8 mouse cellular contexts compared by ENCODE assay signal in the genomic region with DNA sequence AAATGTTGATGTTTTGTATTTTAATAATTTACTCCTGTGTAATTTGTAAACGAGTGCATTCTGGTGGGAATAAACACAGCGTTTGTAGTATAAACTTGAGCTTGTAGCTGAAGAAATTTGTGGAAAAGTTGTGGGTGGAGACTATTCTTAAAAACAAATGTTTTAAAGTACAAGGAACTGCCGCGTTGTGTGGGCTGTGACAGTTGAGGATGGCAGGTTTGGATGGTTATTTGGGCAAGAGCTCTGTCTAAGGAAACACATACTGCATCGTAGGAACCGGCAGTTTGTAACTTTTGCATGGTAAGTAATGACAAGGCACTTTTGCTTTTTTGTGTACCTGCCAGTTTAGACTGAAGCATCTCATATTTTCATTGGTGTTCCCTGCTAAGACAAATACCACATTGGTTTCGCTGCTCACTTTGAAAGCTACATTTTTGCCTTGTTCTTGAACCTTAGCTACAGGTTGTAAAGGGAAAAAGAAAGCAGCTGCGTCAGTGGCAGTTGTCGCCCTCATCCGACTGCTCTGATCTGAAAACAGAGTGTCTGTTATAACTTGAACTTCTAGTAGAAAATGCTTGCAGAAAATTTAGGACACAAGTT. TPM values are rescaled to one million over a fixed set of nuclear protein-coding genes. Genes with fewer than 3 reads are reported as not detected.
DNase-seq lines count a peak whose midpoint lies in the region; ATAC-seq and TF ChIP-seq lines count a peak whose summit lies in the region.

No protein-coding gene starts in this region.

- H3K36me3 ChIP-seq in embryonic facial prominence, embryonic 12.5 days = no peaks in the 10 kb centered on the region
- peaks cover 3% of the 10 kb centered on the region; the same call in 1 of the 2 replicates for H3K36me3 ChIP-seq in embryonic facial prominence, embryonic 10.5 days (replicated peaks)
- no peaks in the 10 kb centered on the region for H3K36me3 ChIP-seq in lung, postnatal 0 days (ENCODE audit: insufficient read depth, low read length)
- H3K36me3 ChIP-seq in intestine, embryonic 15.5 days = no peaks in the 10 kb centered on the region

- no peaks in the 10 kb centered on the region for H3K9me3 ChIP-seq in embryonic facial prominence, embryonic 12.5 days
- no peaks in the 10 kb centered on the region for H3K9me3 ChIP-seq in embryonic facial prominence, embryonic 10.5 days
- H3K9me3 ChIP-seq in lung, postnatal 0 days (ENCODE audit: low read length) = no peaks in the 10 kb centered on the region
- H3K9me3 ChIP-seq in intestine, embryonic 15.5 days = no peaks in the 10 kb centered on the region

- no peak overlapping the region for H3K9ac ChIP-seq in embryonic facial prominence, embryonic 12.5 days
- H3K9ac ChIP-seq in lung, postnatal 0 days (replicated peaks; ENCODE audit: low read depth) = no peak overlapping the region
- 0 out of 2 replicates have a peak overlapping the region, but pooled peaks have one; percentile 10 for H3K9ac ChIP-seq in intestine, embryonic 15.5 days

- H3K4me2 ChIP-seq in embryonic facial prominence, embryonic 12.5 days (replicated peaks) = peak overlapping the region; percentile 81
- H3K4me2 ChIP-seq in lung, postnatal 0 days (replicated peaks; ENCODE audit: low read depth, low read length) = peak overlapping the region; percentile 81; the same call in 1 of the 2 replicates
- H3K4me2 ChIP-seq in intestine, embryonic 15.5 days (replicated peaks) = peak overlapping the region; percentile 36

- no peak overlapping the region for H3K27ac ChIP-seq in embryonic facial prominence, embryonic 12.5 days
- H3K27ac ChIP-seq in embryonic facial prominence, embryonic 10.5 days (replicated peaks) = no peak overlapping the region
- no peak overlapping the region for H3K27ac ChIP-seq in lung, postnatal 0 days (ENCODE audit: low read length)
- no peak overlapping the region for H3K27ac ChIP-seq in intestine, embryonic 15.5 days

- WGBS in embryonic facial prominence, embryonic 12.5 days = 76% methylated on average over 10 of the region's 10 CpGs
- WGBS in embryonic facial prominence, embryonic 10.5 days = 83% methylated on average over 10 of the region's 10 CpGs
- WGBS in lung, postnatal 0 days = 42% methylated on average over 10 of the region's 10 CpGs
- WGBS in intestine, embryonic 15.5 days = 60% methylated on average over 10 of the region's 10 CpGs

- TF ChIP-seq CTCF in lung, postnatal 0 days (IDR thresholded peaks at IDR 0.05) = no peak

- no peak for TF ChIP-seq EP300 in lung, postnatal 0 days (IDR thresholded peaks at IDR 0.05)

- DNase-seq in embryonic facial prominence, embryonic 10.5 days (ENCODE audit: low spot score) = no peak
- DNase-seq in lung, postnatal 0 days (ENCODE audit: low spot score) = no peak
- no peak for DNase-seq in lung, adult 18-20 months
- DNase-seq in right cerebral cortex, postnatal 36 days (ENCODE audit: low spot score in 2 of 2) = peak; percentile 4 to 25
- DNase-seq in urinary bladder, adult 18-20 months (ENCODE audit: low spot score in 2 of 2) = no peak
- DNase-seq in retina, postnatal 1 day = no peak

- H3K27me3 ChIP-seq in embryonic facial prominence, embryonic 12.5 days = no peaks in the 10 kb centered on the region
- no peaks in the 10 kb centered on the region for H3K27me3 ChIP-seq in embryonic facial prominence, embryonic 10.5 days (replicated peaks; ENCODE audit: low read depth, poor library complexity, severe bottlenecking)
- H3K27me3 ChIP-seq in lung, postnatal 0 days (replicated peaks; ENCODE audit: insufficient read depth, low read length) = no peaks in the 10 kb centered on the region
- H3K27me3 ChIP-seq in intestine, embryonic 15.5 days (replicated peaks) = no peaks in the 10 kb centered on the region

- H3K4me3 ChIP-seq in embryonic facial prominence, embryonic 12.5 days = no peak overlapping the region
- H3K4me3 ChIP-seq in embryonic facial prominence, embryonic 10.5 days = no peak overlapping the region
- no peak overlapping the region for H3K4me3 ChIP-seq in lung, postnatal 0 days (ENCODE audit: low read depth, low read length)
- no peak overlapping the region for H3K4me3 ChIP-seq in intestine, embryonic 15.5 days (replicated peaks)

- H3K4me1 ChIP-seq in embryonic facial prominence, embryonic 12.5 days = peaks cover 16% of the 10 kb centered on the region
- peaks cover 21% of the 10 kb centered on the region for H3K4me1 ChIP-seq in embryonic facial prominence, embryonic 10.5 days
- H3K4me1 ChIP-seq in lung, postnatal 0 days (ENCODE audit: insufficient read depth, low read depth, low read length) = 0 out of 2 replicates have a peak, but pooled peaks cover 7% of the 10 kb centered on the region
- H3K4me1 ChIP-seq in intestine, embryonic 15.5 days (replicated peaks) = peaks cover 3% of the 10 kb centered on the region; the same call in 1 of the 2 replicates

- ATAC-seq in embryonic facial prominence, embryonic 12.5 days (ENCODE audit: insufficient number of reproducible peaks, insufficient read depth, low FRiP score, low TSS enrichment) = no peak
- no peak for ATAC-seq in lung, postnatal 0 days
- no peak for ATAC-seq in intestine, embryonic 15.5 days

RNA-seq across cellular contexts. Expression of gene Dennd4c, which starts 2.1 kb away (rescaled TPM):
- 9.2 and 10.0 TPM in 2 replicates for polyA plus RNA-seq in embryonic facial prominence, embryonic 12.5 days (2016; fragmentation: Nextera tagmentation; extraction: Ambion mirVana)
- polyA plus RNA-seq in embryonic facial prominence, embryonic 10.5 days (2016; fragmentation: Nextera tagmentation; extraction: Ambion mirVana) = 6.1 and 6.2 TPM in 2 replicates
- 3.6 and 5.3 TPM in 2 replicates for polyA plus RNA-seq in lung, postnatal 0 days (2015; fragmentation: Nextera tagmentation; extraction: Ambion mirVana)
- 4.7 and 5.8 TPM in 2 replicates for polyA plus RNA-seq in intestine, embryonic 15.5 days (2015; fragmentation: Nextera tagmentation; extraction: Ambion mirVana)

Comparison
In these comparisons a context has a peak if more than half of its experiments do, and no peak if none do; other contexts are left out.
1. DNase-seq: peak in right cerebral cortex, postnatal 36 days (2 of 2); none in embryonic facial prominence, embryonic 10.5 days (single experiment), lung, postnatal 0 days (single experiment), lung, adult 18-20 months (0 of 2), urinary bladder, adult 18-20 months (0 of 2) and retina, postnatal 1 day (single experiment).
2. Peak in every context shown above with its lines, with median percentiles within 50 percentile points of each other: H3K4me2 ChIP-seq.